Mouse (Mus musculus) heart, embryonic 13.5 days (tissue): ENCODE data around the gene Plxna1. TPM values are rescaled to one million over a fixed set of nuclear protein-coding genes. Genes with fewer than 3 reads are reported as not detected.

ENCODE experiments used
- ATAC-seq: fragments of 200-750 bp; cut with Nextera tagmentation; 2 replicates; pipeline ENCODE4 v1.8.0; 2017; ENCODE audit warnings: moderate TSS enrichment; ENCODE audit not compliant: insufficient number of reproducible peaks, low FRiP score, low TSS enrichment; ENCODE audit errors: extremely low read depth
- H3K27ac ChIP-seq: fragments of 300-500 bp; sonication (generic); replicated peaks from 2 replicates; pipeline ENCODE4 v1.5.1; 2015; ENCODE audit warnings: moderate library complexity, mild to moderate bottlenecking, inconsistent platforms
- H3K27me3 ChIP-seq: fragments of 300-500 bp; sonication (generic); replicated peaks from 2 replicates; pipeline ENCODE4 v1.6.1; 2015; ENCODE audit warnings: mild to moderate bottlenecking, inconsistent platforms
- H3K36me3 ChIP-seq: fragments of 300-500 bp; sonication (generic); 2 replicates; pipeline ENCODE4 v1.6.1; 2015; ENCODE audit warnings: mild to moderate bottlenecking, inconsistent platforms
- H3K4me1 ChIP-seq: fragments of 300-500 bp; sonication (generic); 2 replicates; pipeline ENCODE4 v1.6.1; 2015; ENCODE audit warnings: inconsistent platforms
- H3K4me2 ChIP-seq: fragments of 300-500 bp; sonication (generic); 2 replicates; pipeline ENCODE4 v1.6.1; 2015; ENCODE audit warnings: inconsistent platforms, mild to moderate bottlenecking, moderate library complexity
- H3K4me3 ChIP-seq: fragments of 300-500 bp; sonication (generic); 2 replicates; pipeline ENCODE4 v1.5.1; 2015; ENCODE audit warnings: moderate library complexity, mild to moderate bottlenecking, inconsistent platforms
- H3K9ac ChIP-seq: fragments of 300-500 bp; sonication (generic); 2 replicates; pipeline ENCODE4 v1.6.1; 2015; ENCODE audit warnings: inconsistent platforms, mild to moderate bottlenecking, moderate library complexity
- H3K9me3 ChIP-seq: fragments of 300-500 bp; sonication (generic); 2 replicates; pipeline ENCODE4 v1.6.1; 2016; ENCODE audit warnings: inconsistent platforms
- WGBS: fragments of 180-500 bp; shearing (Covaris S2); methylation state at CpG from one replicate; pipeline ENCODE4 v1.1.7; 2015; ENCODE audit warnings: mixed read lengths; 5-methylcytosine and 5-hydroxymethylcytosine counted together
- polyA plus RNA-seq: library from polyadenylated mRNA; unstranded; fragments of >200 nt; fragmentation: Nextera tagmentation; extraction: Ambion mirVana; gene quantifications from 2 replicates; pipeline ENCODE4 v1.2.1, GENCODE M21; 2015

Plxna1 gene
- polyA plus RNA-seq, 1 experiment from 2014 or later, result 9.1 TPM

DNA sequence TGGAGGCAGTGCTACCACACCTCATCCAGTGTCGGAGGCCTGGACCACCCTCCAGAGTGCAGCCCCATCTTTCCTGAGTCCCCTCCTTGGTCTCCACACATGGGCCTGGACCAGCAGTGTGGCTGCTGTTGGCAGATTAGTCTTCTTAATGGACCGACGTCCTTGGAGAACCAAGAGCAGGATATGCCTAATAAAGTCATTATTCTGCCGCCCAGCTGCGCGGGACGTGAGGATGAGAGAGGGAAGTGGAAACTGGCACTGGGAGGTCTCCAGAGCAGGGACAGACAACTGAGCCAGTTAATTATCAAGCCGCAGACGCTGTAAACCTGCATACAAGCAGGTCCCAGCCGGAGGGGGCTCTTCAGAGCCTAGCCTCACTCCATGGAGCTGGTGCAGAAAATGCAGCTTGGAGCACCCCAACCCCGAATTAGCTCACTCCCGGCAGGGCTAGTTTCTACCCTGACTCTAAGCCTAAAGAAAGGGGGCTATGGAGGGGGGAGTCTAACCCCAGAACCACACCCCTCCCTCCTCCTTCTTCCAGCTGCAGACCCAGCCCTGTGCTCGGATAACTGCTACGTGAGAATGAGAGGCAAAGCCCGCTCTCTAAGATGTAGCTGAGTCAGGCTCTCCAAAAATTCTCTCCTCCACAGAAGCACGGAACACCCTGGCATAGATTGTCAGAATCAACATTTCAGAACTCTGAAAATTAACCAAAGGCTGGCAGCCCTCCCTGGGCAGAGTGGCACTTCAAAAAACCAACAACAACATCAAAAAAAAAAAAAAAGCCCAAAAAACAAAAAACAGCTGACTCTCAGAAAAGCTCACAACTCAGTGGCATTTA lies 80.7 kb downstream of the Plxna1 start:
- WGBS, result 30% methylated on average over 16 of the region's 16 CpGs
- Histone ChIP-seq H3K4me1 (peaks cover 13% of the 10 kb centered on the region), H3K27me3 (0 out of 2 replicates have a peak, but pooled peaks cover 9% of the 10 kb centered on the region), H3K9ac (no peak overlapping the region), H3K4me3 (no peak overlapping the region), H3K9me3 (peaks cover 4% of the 10 kb centered on the region; the same call in 1 of the 2 replicates), H3K4me2 (no peak overlapping the region), H3K36me3 (no peaks in the 10 kb centered on the region), H3K27ac (no peak overlapping the region)
- ATAC-seq, result no peak

DNA sequence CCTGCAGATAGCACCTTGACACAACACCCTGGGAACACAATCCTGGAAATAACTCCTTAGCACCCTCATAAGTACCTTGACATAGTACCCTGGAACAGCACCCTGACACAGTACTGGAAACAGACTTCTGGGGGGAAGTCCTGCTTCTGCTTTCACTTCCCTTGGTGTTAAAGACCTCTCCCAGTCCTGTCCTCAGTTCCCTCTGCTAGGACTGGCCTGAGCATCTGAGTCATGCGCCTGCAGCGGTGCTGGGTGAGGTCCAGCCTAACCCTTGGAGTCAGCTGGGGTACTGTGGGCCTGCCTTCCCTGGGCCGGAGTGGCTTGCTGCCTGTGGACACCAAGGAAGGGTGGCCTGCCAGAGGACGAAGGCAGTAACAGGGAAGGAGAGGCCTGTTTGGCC lies 81.9 kb downstream of the Plxna1 start:
- Histone ChIP-seq H3K4me2 (no peak overlapping the region), H3K36me3 (no peaks in the 10 kb centered on the region), H3K27me3 (0 out of 2 replicates have a peak, but pooled peaks cover 9% of the 10 kb centered on the region), H3K4me3 (no peak overlapping the region), H3K9ac (no peak overlapping the region), H3K27ac (no peak overlapping the region), H3K9me3 (peaks cover 4% of the 10 kb centered on the region; the same call in 1 of the 2 replicates), H3K4me1 (peaks cover 9% of the 10 kb centered on the region)
- no peak for ATAC-seq
- 73% methylated on average over 4 of the region's 4 CpGs for WGBS

DNA sequence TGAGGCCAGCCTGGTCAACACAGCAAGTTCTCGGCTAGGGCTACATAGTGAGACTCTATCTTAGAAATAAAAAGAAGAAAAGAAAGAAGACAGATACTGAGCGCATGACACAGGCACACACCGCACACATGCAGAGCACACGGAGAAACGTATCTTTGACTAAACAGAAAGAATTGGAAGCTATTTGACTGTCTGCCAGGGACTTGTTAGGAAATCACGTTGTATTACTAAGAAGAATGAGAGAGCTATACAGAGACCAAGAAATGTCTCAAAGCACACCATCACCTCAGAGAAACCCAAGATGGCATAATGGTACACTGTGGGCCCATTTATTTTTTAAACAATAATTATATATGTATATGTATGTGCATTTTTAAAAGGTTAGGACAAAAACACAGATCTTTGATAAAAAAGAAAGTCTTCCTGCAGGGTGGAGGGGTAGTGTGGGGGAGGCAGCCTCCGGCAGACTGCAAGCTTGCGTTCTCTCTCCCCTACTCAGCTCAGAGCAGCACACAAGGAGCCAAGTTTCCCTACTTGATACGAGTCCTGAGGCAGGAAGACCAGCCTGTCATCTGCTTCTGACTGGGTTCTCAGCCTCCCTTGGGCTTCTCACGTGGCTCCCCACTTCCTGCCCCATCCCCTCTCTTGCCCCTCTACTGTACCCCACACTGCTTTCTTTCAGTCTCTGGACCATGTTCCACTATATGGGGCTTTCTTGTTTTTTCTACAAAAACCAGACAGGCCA lies 90.5 kb downstream of the Plxna1 start:
- no peaks in the 10 kb centered on the region for H3K36me3 ChIP-seq
- H3K27ac ChIP-seq, result no peak overlapping the region
- H3K4me1 ChIP-seq, result no peaks in the 10 kb centered on the region
- H3K27me3 ChIP-seq, result no peaks in the 10 kb centered on the region
- ATAC-seq, result no peak
- no peak overlapping the region for H3K4me3 ChIP-seq
- WGBS, result 54% methylated on average over 10 of the region's 10 CpGs
- H3K9ac ChIP-seq, result no peak overlapping the region
- H3K9me3 ChIP-seq, result no peaks in the 10 kb centered on the region
- no peak overlapping the region for H3K4me2 ChIP-seq

DNA sequence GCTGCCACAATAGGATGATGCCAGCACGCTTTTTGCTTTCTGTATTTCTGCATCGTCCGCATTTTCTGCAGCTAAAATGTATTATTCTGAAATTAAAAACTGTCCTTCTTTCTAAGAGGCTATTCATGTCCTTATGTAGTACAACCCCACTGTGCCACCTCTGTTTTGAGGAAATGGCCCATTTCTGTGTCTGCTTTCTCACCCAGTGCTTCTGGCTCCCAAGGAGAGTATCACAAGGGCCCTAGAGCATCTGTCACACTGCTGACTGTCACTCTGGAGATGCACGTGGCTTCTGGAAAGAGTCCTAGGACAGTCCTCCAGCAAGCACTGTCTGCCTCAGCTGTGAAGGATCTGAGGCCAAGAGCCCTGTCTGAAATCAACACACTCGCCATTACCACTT lies 95.2 kb downstream of the Plxna1 start:
- H3K27me3 ChIP-seq, result no peaks in the 10 kb centered on the region
- no peak overlapping the region for H3K4me3 ChIP-seq
- 65% methylated on average over 5 of the region's 5 CpGs for WGBS
- ATAC-seq, result no peak
- no peaks in the 10 kb centered on the region for H3K36me3 ChIP-seq
- H3K9me3 ChIP-seq, result no peaks in the 10 kb centered on the region
- no peaks in the 10 kb centered on the region for H3K4me1 ChIP-seq
- H3K4me2 ChIP-seq, result no peak overlapping the region
- no peak overlapping the region for H3K27ac ChIP-seq
- H3K9ac ChIP-seq, result no peak overlapping the region

Other genes starting within 250 kb of the Plxna1 start
- gene Chchd6, start 233.0 kb upstream of the Plxna1 start, polyA plus RNA-seq, result 46.3 and 50.3 TPM in 2 replicates